ENCODE assay signal across 14 mouse cellular contexts in the genomic region with DNA sequence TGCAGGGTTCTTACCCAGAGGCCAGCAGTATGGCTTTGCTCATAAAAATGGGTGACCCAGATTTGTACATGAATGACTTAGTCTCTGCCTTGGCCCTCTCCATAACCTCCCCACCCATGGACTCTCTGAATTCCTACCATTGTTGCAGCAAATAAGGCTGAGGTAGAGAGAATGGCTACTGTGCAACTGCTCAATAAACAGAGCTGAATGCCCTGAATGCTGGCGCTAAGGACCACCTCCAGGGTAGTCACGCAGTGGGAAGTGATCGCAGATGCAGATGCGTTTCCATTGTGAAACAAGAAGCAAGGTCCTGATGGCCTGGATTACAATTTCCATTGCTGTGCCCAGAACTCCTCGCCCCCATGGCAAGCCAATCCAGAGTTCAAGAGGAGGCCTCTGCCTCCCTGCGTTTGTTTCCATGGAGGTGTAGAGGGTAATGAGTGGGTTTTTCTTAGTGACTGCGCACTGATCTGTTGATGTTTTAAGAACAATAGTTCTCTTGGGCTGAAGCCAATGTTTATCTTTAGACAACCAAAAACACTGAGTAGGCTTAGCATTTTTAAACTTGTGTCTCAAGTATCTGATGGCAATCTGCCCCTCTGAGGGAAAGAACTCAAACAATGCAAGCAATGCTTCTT. TPM values are rescaled to one million over a fixed set of nuclear protein-coding genes. Genes with fewer than 3 reads are reported as not detected.
A peak's percentile ranks its signal among the peaks of the same experiment; 100 is the strongest.
DNase-seq lines count a peak whose midpoint lies in the region; ATAC-seq and TF ChIP-seq lines count a peak whose summit lies in the region.
"Had no signal": no experiment of that assay in that cellular context is flagged by ENCODE, and none has a peak within 500 bp of the region (broad histone marks: within the 10 kb centered on the region; RNA-seq: fewer than 3 reads in every experiment).

No protein-coding gene starts in this region.

- 0 out of 2 replicates have a peak, but pooled peaks have one; percentile 14 for ATAC-seq in stomach, embryonic 14.5 days (ENCODE audit: insufficient number of reproducible peaks, insufficient read depth, low FRiP score, low read depth)
- ATAC-seq in stomach, postnatal 0 days (ENCODE audit: low FRiP score, low TSS enrichment): no peak
- peak; percentile 89 for ATAC-seq in forebrain, embryonic 14.5 days
- no peak for ATAC-seq in kidney, embryonic 14.5 days (ENCODE audit: low FRiP score, low TSS enrichment)
- ATAC-seq: CD4-positive, CD25-positive, alpha-beta regulatory T cell, adult 4 months had no signal

- TF ChIP-seq EP300 in stomach, postnatal 0 days (optimal IDR thresholded peaks at IDR 0.05): no peak

- peak overlapping the region; percentile 15; the same call in 1 of the 2 replicates for H3K27ac ChIP-seq in stomach, embryonic 14.5 days (ENCODE audit: low read length)
- H3K27ac ChIP-seq in stomach, postnatal 0 days (replicated peaks): no peak overlapping the region
- no peak overlapping the region for H3K27ac ChIP-seq in forebrain, embryonic 14.5 days (ENCODE audit: low read depth, low read length)
- H3K27ac ChIP-seq in kidney, embryonic 14.5 days (ENCODE audit: low read depth, low read length): no peak overlapping the region
- H3K27ac ChIP-seq: limb, embryonic 12.5 days had no signal

- H3K4me3 ChIP-seq in stomach, embryonic 14.5 days (ENCODE audit: low read depth, low read length): no peak overlapping the region
- no peak overlapping the region for H3K4me3 ChIP-seq in stomach, postnatal 0 days (ENCODE audit: low read depth, low read length)
- H3K4me3 ChIP-seq in forebrain, embryonic 14.5 days (ENCODE audit: low read depth, low read length): no peak overlapping the region
- H3K4me3 ChIP-seq in kidney, embryonic 14.5 days (ENCODE audit: low read length): no peak overlapping the region
- H3K4me3 ChIP-seq: limb, embryonic 12.5 days had no signal

- TF ChIP-seq CTCF in stomach, postnatal 0 days (IDR thresholded peaks at IDR 0.05; ENCODE audit: low read depth): no peak

- H3K9ac ChIP-seq in stomach, embryonic 14.5 days (replicated peaks; ENCODE audit: low read depth, low read length): no peak overlapping the region
- H3K9ac ChIP-seq in stomach, postnatal 0 days (ENCODE audit: low read length): no peak overlapping the region
- no peak overlapping the region for H3K9ac ChIP-seq in forebrain, embryonic 14.5 days (ENCODE audit: low read length)
- no peak overlapping the region for H3K9ac ChIP-seq in kidney, embryonic 14.5 days (ENCODE audit: low read depth, low read length)
- H3K9ac ChIP-seq: limb, embryonic 12.5 days had no signal

- H3K27me3 ChIP-seq in stomach, embryonic 14.5 days (ENCODE audit: control insufficient read depth, insufficient read depth, low read length): no peaks in the 10 kb centered on the region
- no peaks in the 10 kb centered on the region for H3K27me3 ChIP-seq in stomach, postnatal 0 days (ENCODE audit: control insufficient read depth, insufficient read depth, low read length)
- H3K27me3 ChIP-seq in forebrain, embryonic 14.5 days (replicated peaks; ENCODE audit: control insufficient read depth, insufficient read depth, low read length): no peaks in the 10 kb centered on the region
- no peaks in the 10 kb centered on the region for H3K27me3 ChIP-seq in kidney, embryonic 14.5 days (ENCODE audit: control insufficient read depth, insufficient read depth, low read length)

- peaks cover under 1% of the 10 kb centered on the region; the same call in 1 of the 2 replicates for H3K4me1 ChIP-seq in stomach, embryonic 14.5 days (ENCODE audit: control insufficient read depth, insufficient read depth, low read length)
- H3K4me1 ChIP-seq in stomach, postnatal 0 days (replicated peaks; ENCODE audit: control insufficient read depth, insufficient read depth): no peaks in the 10 kb centered on the region
- peaks cover 7% of the 10 kb centered on the region; the same call in 1 of the 2 replicates for H3K4me1 ChIP-seq in forebrain, embryonic 14.5 days (ENCODE audit: control insufficient read depth, insufficient read depth, low read length)
- no peaks in the 10 kb centered on the region for H3K4me1 ChIP-seq in kidney, embryonic 14.5 days (ENCODE audit: control insufficient read depth, insufficient read depth, low read length)
- H3K4me1 ChIP-seq: limb, embryonic 12.5 days had no signal

- no peak overlapping the region for H3K4me2 ChIP-seq in stomach, embryonic 14.5 days (replicated peaks; ENCODE audit: low read depth, low read length)
- H3K4me2 ChIP-seq in stomach, postnatal 0 days (replicated peaks; ENCODE audit: low read depth): no peak overlapping the region
- no peak overlapping the region for H3K4me2 ChIP-seq in forebrain, embryonic 14.5 days (ENCODE audit: low read length)
- H3K4me2 ChIP-seq in kidney, embryonic 14.5 days (replicated peaks; ENCODE audit: low read depth, low read length): no peak overlapping the region
- H3K4me2 ChIP-seq: limb, embryonic 12.5 days had no signal

- WGBS in stomach, embryonic 14.5 days: 42% methylated on average over 7 of the region's 7 CpGs
- WGBS in stomach, postnatal 0 days: 48% methylated on average over 7 of the region's 7 CpGs
- 3% methylated on average over 7 of the region's 7 CpGs for WGBS in forebrain, embryonic 14.5 days
- WGBS in kidney, embryonic 14.5 days: 52% methylated on average over 7 of the region's 7 CpGs

- no peak for DNase-seq in stomach, postnatal 0 days (ENCODE audit: low spot score)
- DNase-seq in forebrain, embryonic 14.5 days (ENCODE audit: low spot score): peak; percentile 67
- peak; percentile 58 for DNase-seq in lung, postnatal 10 days
- peak; percentile 40 for DNase-seq in retina, postnatal 1 day
- DNase-seq in layer of hippocampus, adult 9-11 months: no peak
- no peak for DNase-seq in adrenal gland, postnatal 36 days
- DNase-seq: adrenal gland, adult 2 months; cerebellum, postnatal 10 days; heart, adult 11 months; right cerebral cortex, postnatal 4 days had no signal

- H3K36me3 ChIP-seq in stomach, embryonic 14.5 days (ENCODE audit: control insufficient read depth, insufficient read depth, low read length): no peaks in the 10 kb centered on the region
- H3K36me3 ChIP-seq in stomach, postnatal 0 days (ENCODE audit: control insufficient read depth, insufficient read depth, low read length): no peaks in the 10 kb centered on the region
- H3K36me3 ChIP-seq in forebrain, embryonic 14.5 days (ENCODE audit: control insufficient read depth, insufficient read depth, low read length): no peaks in the 10 kb centered on the region
- H3K36me3 ChIP-seq in kidney, embryonic 14.5 days (ENCODE audit: control insufficient read depth, insufficient read depth, low read length): no peaks in the 10 kb centered on the region
- H3K36me3 ChIP-seq: limb, embryonic 12.5 days had no signal

- no peaks in the 10 kb centered on the region for H3K9me3 ChIP-seq in stomach, embryonic 14.5 days (ENCODE audit: control insufficient read depth, low read depth, low read length)
- H3K9me3 ChIP-seq in stomach, postnatal 0 days (ENCODE audit: control insufficient read depth, low read length): no peaks in the 10 kb centered on the region
- no peaks in the 10 kb centered on the region for H3K9me3 ChIP-seq in forebrain, embryonic 14.5 days (replicated peaks; ENCODE audit: control insufficient read depth, low read length)
- no peaks in the 10 kb centered on the region for H3K9me3 ChIP-seq in kidney, embryonic 14.5 days (ENCODE audit: control insufficient read depth, low read length)
- H3K9me3 ChIP-seq: limb, embryonic 12.5 days had no signal

RNA-seq across cellular contexts. Expression of a gene that starts 42.5 kb away (rescaled TPM):
- polyA plus RNA-seq in stomach, embryonic 14.5 days (2014; fragmentation: Nextera tagmentation; extraction: Ambion mirVana): 3.0 and 3.7 TPM in 2 replicates
- polyA plus RNA-seq in stomach, postnatal 0 days (2015; fragmentation: Nextera tagmentation; extraction: Ambion mirVana): 7.3 and 7.8 TPM in 2 replicates
- polyA plus RNA-seq in forebrain, embryonic 14.5 days (2014; fragmentation: Nextera tagmentation; extraction: Ambion mirVana): 1.8 and 2.4 TPM in 2 replicates
- 1.0 and 2.2 TPM in 2 replicates for polyA plus RNA-seq in kidney, embryonic 14.5 days (2014; fragmentation: Nextera tagmentation; extraction: Ambion mirVana)
- under 1 TPM; 0.49 to 0.56 TPM for total RNA-seq in adrenal gland, postnatal 36 days (2021)

Comparison
In these comparisons a context has a peak if more than half of its experiments do, and no peak if none do; other contexts are left out.
1. ATAC-seq: peak in stomach, embryonic 14.5 days (single experiment) and forebrain, embryonic 14.5 days (single experiment); none in stomach, postnatal 0 days (single experiment) and kidney, embryonic 14.5 days (single experiment).
2. DNase-seq: peak in forebrain, embryonic 14.5 days (single experiment), lung, postnatal 10 days (single experiment) and retina, postnatal 1 day (single experiment); none in stomach, postnatal 0 days (single experiment), layer of hippocampus, adult 9-11 months (single experiment) and adrenal gland, postnatal 36 days (0 of 2).